Mouse (Mus musculus) kidney, adult 2 months (tissue): ENCODE measurements around the gene Gm45208.

Experiments used
- CTCF ChIP-seq: fragments of 200-500 bp; conservative IDR thresholded peaks from 2 replicates; pipeline ENCODE4 v1.5.1; 2011; ENCODE audit warnings: low read depth, mild to moderate bottlenecking, control low read depth, low read length, moderate library complexity, mixed read lengths; ENCODE audit not compliant: insufficient read depth, insufficient read length
- POLR2A ChIP-seq: fragments of 200-500 bp; IDR thresholded peaks from one replicate; pipeline ENCODE4 v1.6.1; 2011; ENCODE audit warnings: low read depth, low read length, control low read depth

DNA sequence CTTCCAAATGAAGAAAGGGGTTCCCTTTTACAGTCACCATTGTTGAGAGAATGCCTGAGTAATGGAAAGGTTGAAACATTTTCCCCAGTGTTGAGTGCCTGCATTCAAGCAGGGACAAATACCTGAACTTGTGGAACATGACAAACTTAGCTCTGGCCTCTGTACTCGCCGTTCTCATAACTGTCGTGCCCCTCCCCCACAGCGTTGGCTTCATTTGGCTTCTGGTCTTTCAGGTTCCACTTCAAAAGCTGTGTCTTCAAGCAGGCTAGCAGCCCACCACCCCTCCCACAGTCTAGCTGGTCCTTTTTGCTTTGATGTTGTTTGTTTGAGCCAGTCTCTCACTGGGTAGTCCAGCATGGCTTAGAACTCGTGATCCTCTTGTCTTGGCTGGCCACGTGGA lies 49.3 kb upstream of the Gm45208 start:
- TF ChIP-seq POLR2A (no peak), CTCF (no peak)
